Mouse (Mus musculus): ENCODE measurements around the gene Ceacam19.

DNA sequence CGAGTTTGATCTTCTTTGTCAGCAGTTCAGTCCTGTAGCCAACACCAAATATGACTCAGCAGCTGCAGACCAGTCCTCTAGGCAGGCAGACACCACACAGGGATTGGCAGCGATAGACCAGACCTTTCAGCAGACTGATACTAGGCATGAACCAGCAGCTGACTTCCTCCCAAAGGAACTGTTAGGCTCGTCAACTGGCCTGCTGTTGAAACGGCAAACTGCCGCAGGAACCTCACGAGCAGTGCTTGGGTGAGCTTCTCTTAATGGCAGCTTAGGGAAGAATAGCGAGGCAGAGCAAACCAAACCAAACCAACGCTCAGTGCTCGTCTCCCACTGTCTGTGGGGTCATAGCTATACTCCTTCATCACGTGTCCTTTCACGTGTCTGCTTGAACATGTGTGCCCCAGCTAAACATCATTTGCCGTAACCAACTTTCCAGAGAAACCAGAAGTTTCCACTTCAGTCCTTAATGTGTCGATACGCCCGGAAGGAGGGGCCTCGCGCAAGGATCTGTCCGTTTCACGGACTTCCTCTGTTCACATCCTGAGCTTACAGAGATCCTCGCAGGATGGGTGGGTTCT is 47.5 kb upstream of the Ceacam19 start:
- TF ChIP-seq CTCF (IDR thresholded peaks at IDR 0.05; ENCODE audit: control insufficient read depth, insufficient read depth, low read length) (no peak), POLR2A (IDR thresholded peaks at IDR 0.05; ENCODE audit: borderline replicate concordance, control insufficient read depth, low read depth, low read length) (no peak)
